21 mouse cellular contexts compared by ENCODE assay signal in the genomic region with DNA sequence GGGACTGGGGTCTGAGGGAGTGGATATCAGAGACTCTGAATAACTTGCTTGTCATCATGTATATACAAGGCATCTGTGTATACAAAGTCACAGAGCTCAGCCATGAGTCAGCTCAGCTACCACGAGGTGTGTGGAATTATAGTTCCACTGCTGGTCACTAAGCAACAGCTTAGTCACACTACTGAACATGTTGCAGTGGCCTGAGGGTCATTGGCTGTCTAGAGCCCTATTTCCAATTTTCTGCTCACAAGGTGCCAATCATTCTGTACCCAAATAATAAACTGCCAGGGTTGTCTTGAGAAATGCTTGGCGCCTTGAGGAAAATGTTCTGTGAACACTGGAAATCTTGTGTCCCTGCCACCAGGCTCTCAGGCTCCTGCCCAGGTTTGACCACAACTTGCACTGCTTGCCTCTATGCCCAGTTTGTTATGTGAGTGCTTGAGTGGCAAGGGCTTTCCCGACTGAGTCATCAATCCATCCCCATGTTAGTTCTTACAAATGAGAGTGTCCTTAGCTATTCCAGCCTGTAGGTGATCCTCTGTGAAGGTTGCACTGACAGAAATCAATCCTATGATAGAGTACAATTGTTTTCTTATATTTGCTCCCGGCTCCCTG.
DNase-seq lines count a peak whose midpoint lies in the region; ATAC-seq lines count a peak whose summit lies in the region.
"Had no signal": no experiment of that assay in that cellular context is flagged by ENCODE, and none has a peak within 500 bp of the region (broad histone marks: within the 10 kb centered on the region; RNA-seq: fewer than 3 reads in every experiment).

No protein-coding gene starts in this region.

- peak; percentile 56 to 83 for DNase-seq in adrenal gland, adult (ENCODE audit: inconsistent age in 2 of 2, low spot score in 1 of 2)
- DNase-seq in adrenal gland, postnatal 4 days (ENCODE audit: low spot score in 2 of 2), result no peak
- DNase-seq in 3134 (ENCODE audit: extremely low read depth, insufficient read length, low spot score) (peak; percentile 77), adipocyte (ENCODE audit: low spot score) (peak; percentile 91)
- peak; percentile 44 for DNase-seq in brain, adult 2 months (ENCODE audit: low read depth, low spot score)
- DNase-seq in ovary, postnatal 36 days (ENCODE audit: low spot score), result no peak
- DNase-seq in gastrocnemius, adult 8-10 months (ENCODE audit: low spot score in 2 of 2), result no peak
- DNase-seq: cerebellum, postnatal 10 days; forebrain, postnatal 0 days; heart, adult 2 months; kidney, postnatal 4 days; lung, adult 2 months; lung, postnatal 4 days; right cerebral cortex, postnatal 4 days; thymus, postnatal 4 days had no signal

- no peaks in the 10 kb centered on the region for H3K36me3 ChIP-seq in hindbrain, embryonic 13.5 days
- H3K36me3 ChIP-seq: embryonic facial prominence, embryonic 13.5 days; kidney, embryonic 15.5 days; limb, embryonic 12.5 days; liver, embryonic 12.5 days had no signal

- ATAC-seq in hindbrain, embryonic 13.5 days (ENCODE audit: low FRiP score), result no peak
- ATAC-seq: forebrain, postnatal 0 days; liver, embryonic 12.5 days; midbrain, embryonic 16.5 days had no signal

- H3K4me2 ChIP-seq in hindbrain, embryonic 13.5 days, result no peak overlapping the region
- H3K4me2 ChIP-seq: embryonic facial prominence, embryonic 13.5 days; kidney, embryonic 15.5 days; limb, embryonic 12.5 days; liver, embryonic 12.5 days had no signal

- no peak overlapping the region for H3K27ac ChIP-seq in hindbrain, embryonic 13.5 days
- H3K27ac ChIP-seq: embryonic facial prominence, embryonic 13.5 days; heart, adult 2 months; kidney, embryonic 15.5 days; limb, embryonic 12.5 days; liver, embryonic 12.5 days had no signal

- H3K4me1 ChIP-seq in hindbrain, embryonic 13.5 days (replicated peaks), result no peaks in the 10 kb centered on the region
- H3K4me1 ChIP-seq: embryonic facial prominence, embryonic 13.5 days; kidney, embryonic 15.5 days; limb, embryonic 12.5 days; liver, embryonic 12.5 days had no signal

- no peaks in the 10 kb centered on the region for H3K9me3 ChIP-seq in hindbrain, embryonic 13.5 days
- H3K9me3 ChIP-seq: embryonic facial prominence, embryonic 13.5 days; kidney, embryonic 15.5 days; limb, embryonic 12.5 days; liver, embryonic 12.5 days had no signal

- no peaks in the 10 kb centered on the region for H3K27me3 ChIP-seq in hindbrain, embryonic 13.5 days
- H3K27me3 ChIP-seq: embryonic facial prominence, embryonic 13.5 days; kidney, embryonic 15.5 days; limb, embryonic 12.5 days; liver, embryonic 12.5 days had no signal

- H3K9ac ChIP-seq in hindbrain, embryonic 13.5 days, result no peak overlapping the region
- H3K9ac ChIP-seq: embryonic facial prominence, embryonic 13.5 days; forebrain, postnatal 0 days; kidney, embryonic 15.5 days; limb, embryonic 12.5 days; liver, embryonic 12.5 days had no signal

- no peak overlapping the region for H3K4me3 ChIP-seq in hindbrain, embryonic 13.5 days
- H3K4me3 ChIP-seq: embryonic facial prominence, embryonic 13.5 days; heart, adult 2 months; kidney, embryonic 15.5 days; limb, embryonic 12.5 days; liver, embryonic 12.5 days had no signal

- 84% methylated on average over 4 of the region's 4 CpGs for WGBS in hindbrain, embryonic 13.5 days

Comparison
In these comparisons a context has a peak if more than half of its experiments do, and no peak if none do; other contexts are left out.
1. DNase-seq: peak in adrenal gland, adult (2 of 2), 3134 (single experiment), adipocyte (single experiment) and brain, adult 2 months (single experiment); none in adrenal gland, postnatal 4 days (0 of 2), ovary, postnatal 36 days (single experiment) and gastrocnemius, adult 8-10 months (0 of 2).